Mouse (Mus musculus): ENCODE results near the gene Dok1. TPM values are rescaled to one million over a fixed set of nuclear protein-coding genes. Genes with fewer than 3 reads are reported as not detected.

The Dok1 gene
- polyA plus RNA-seq, 1 experiment: 22.6 TPM

- no peak for TF ChIP-seq POLR2A (IDR thresholded peaks at IDR 0.05; ENCODE audit: low read depth, low read length)
- no peak for TF ChIP-seq CTCF (IDR thresholded peaks at IDR 0.05; ENCODE audit: extremely low read depth, insufficient read depth, insufficient read length, insufficient replicate concordance)
- no peak for DNase-seq (ENCODE audit: low read depth in 1 of 2, low spot score in 2 of 2)
- WGBS: 2% methylated on average over 57 of the region's 58 CpGs
- Histone ChIP-seq H3K27me3 (ENCODE audit: control insufficient read depth, insufficient read depth, low read length) (peaks cover 33% of the 10 kb centered on the region), H3K4me3 (ENCODE audit: extremely low read depth, insufficient read depth, insufficient read length) (no peak overlapping the region), H3K27ac (ENCODE audit: insufficient read depth, low read length) (no peak overlapping the region), H3K4me1 (ENCODE audit: control insufficient read depth, insufficient read depth, insufficient read length) (peaks cover 26% of the 10 kb centered on the region), H3K36me3 (ENCODE audit: control insufficient read depth, insufficient read depth, low read length) (no peaks in the 10 kb centered on the region)
These were observed 37.3 kb upstream of the Dok1 start for GRCm38 (mm10) chr6:83070311-83071219.

GRCm38 (mm10) chr6:83070247-83070310 lies 36.8 kb upstream of the Dok1 start, which contains the start of gene Tlx2:
Tlx2 (minus strand) TSS chr6:83070293.
- H3K4me1 ChIP-seq (ENCODE audit: control insufficient read depth, insufficient read depth, insufficient read length): peaks cover 26% of the 10 kb centered on the region
- TF ChIP-seq CTCF (IDR thresholded peaks at IDR 0.05; ENCODE audit: extremely low read depth, insufficient read depth, insufficient read length, insufficient replicate concordance) (no peak), POLR2A (IDR thresholded peaks at IDR 0.05; ENCODE audit: low read depth, low read length) (no peak)
- no peak for DNase-seq (ENCODE audit: low read depth in 1 of 2, low spot score in 2 of 2)
- H3K36me3 ChIP-seq (ENCODE audit: control insufficient read depth, insufficient read depth, low read length): no peaks in the 10 kb centered on the region
- H3K27me3 ChIP-seq (ENCODE audit: control insufficient read depth, insufficient read depth, low read length): peaks cover 33% of the 10 kb centered on the region
- 1% methylated on average over 10 of the region's 10 CpGs for WGBS
- 0 out of 2 replicates have a peak within 1 kb of the TSS, but pooled peaks have one; percentile 3 for H3K4me3 ChIP-seq (ENCODE audit: extremely low read depth, insufficient read depth, insufficient read length)
- H3K27ac ChIP-seq (ENCODE audit: insufficient read depth, low read length): no peak within 1 kb of the TSS

GRCm38 (mm10) chr6:83069488-83070246 lies 36.4 kb upstream of the Dok1 start:
- 5% methylated on average over 67 of the region's 69 CpGs for WGBS
- peaks cover 33% of the 10 kb centered on the region for H3K27me3 ChIP-seq (ENCODE audit: control insufficient read depth, insufficient read depth, low read length)
- TF ChIP-seq CTCF (IDR thresholded peaks at IDR 0.05; ENCODE audit: extremely low read depth, insufficient read depth, insufficient read length, insufficient replicate concordance) (no peak), POLR2A (IDR thresholded peaks at IDR 0.05; ENCODE audit: low read depth, low read length) (no peak)
- H3K4me3 ChIP-seq (ENCODE audit: extremely low read depth, insufficient read depth, insufficient read length): no peak overlapping the region
- no peak for DNase-seq (ENCODE audit: low read depth in 1 of 2, low spot score in 2 of 2)
- peaks cover 26% of the 10 kb centered on the region for H3K4me1 ChIP-seq (ENCODE audit: control insufficient read depth, insufficient read depth, insufficient read length)
- no peak overlapping the region for H3K27ac ChIP-seq (ENCODE audit: insufficient read depth, low read length)
- H3K36me3 ChIP-seq (ENCODE audit: control insufficient read depth, insufficient read depth, low read length): no peaks in the 10 kb centered on the region

- TF ChIP-seq CTCF (IDR thresholded peaks at IDR 0.05; ENCODE audit: extremely low read depth, insufficient read depth, insufficient read length, insufficient replicate concordance) (no peak), POLR2A (IDR thresholded peaks at IDR 0.05; ENCODE audit: low read depth, low read length) (no peak)
- WGBS: 3% methylated on average over 81 of the region's 81 CpGs
- Histone ChIP-seq H3K4me3 (ENCODE audit: extremely low read depth, insufficient read depth, insufficient read length) (0 out of 2 replicates have a peak overlapping the region, but pooled peaks have one; percentile 3), H3K27ac (ENCODE audit: insufficient read depth, low read length) (no peak overlapping the region), H3K27me3 (ENCODE audit: control insufficient read depth, insufficient read depth, low read length) (peaks cover 33% of the 10 kb centered on the region), H3K4me1 (ENCODE audit: control insufficient read depth, insufficient read depth, insufficient read length) (peaks cover 26% of the 10 kb centered on the region), H3K36me3 (ENCODE audit: control insufficient read depth, insufficient read depth, low read length) (no peaks in the 10 kb centered on the region)
- no peak for DNase-seq (ENCODE audit: low read depth in 1 of 2, low spot score in 2 of 2)
These were observed 35.6 kb upstream of the Dok1 start for GRCm38 (mm10) chr6:83068706-83069487.

GRCm38 (mm10) chr6:83068221-83068620 lies 35.0 kb upstream of the Dok1 start:
- H3K27me3 ChIP-seq (ENCODE audit: control insufficient read depth, insufficient read depth, low read length): peaks cover 33% of the 10 kb centered on the region
- 50% methylated on average over 8 of the region's 8 CpGs for WGBS
- H3K36me3 ChIP-seq (ENCODE audit: control insufficient read depth, insufficient read depth, low read length): no peaks in the 10 kb centered on the region
- DNase-seq (ENCODE audit: low read depth in 1 of 2, low spot score in 2 of 2): no peak
- H3K27ac ChIP-seq (ENCODE audit: insufficient read depth, low read length): no peak overlapping the region
- H3K4me3 ChIP-seq (ENCODE audit: extremely low read depth, insufficient read depth, insufficient read length): no peak overlapping the region
- no peak for TF ChIP-seq CTCF (IDR thresholded peaks at IDR 0.05; ENCODE audit: extremely low read depth, insufficient read depth, insufficient read length, insufficient replicate concordance)
- H3K4me1 ChIP-seq (ENCODE audit: control insufficient read depth, insufficient read depth, insufficient read length): peaks cover 26% of the 10 kb centered on the region

- Histone ChIP-seq H3K4me3 (ENCODE audit: extremely low read depth, insufficient read depth, insufficient read length) (no peak overlapping the region), H3K36me3 (ENCODE audit: control insufficient read depth, insufficient read depth, low read length) (no peaks in the 10 kb centered on the region), H3K27me3 (ENCODE audit: control insufficient read depth, insufficient read depth, low read length) (peaks cover 29% of the 10 kb centered on the region), H3K4me1 (ENCODE audit: control insufficient read depth, insufficient read depth, insufficient read length) (peaks cover 26% of the 10 kb centered on the region), H3K27ac (ENCODE audit: insufficient read depth, low read length) (no peak overlapping the region)
- TF ChIP-seq POLR2A (IDR thresholded peaks at IDR 0.05; ENCODE audit: low read depth, low read length) (no peak), CTCF (IDR thresholded peaks at IDR 0.05; ENCODE audit: extremely low read depth, insufficient read depth, insufficient read length, insufficient replicate concordance) (no peak)
- no peak for DNase-seq (ENCODE audit: low read depth in 1 of 2, low spot score in 2 of 2)
- WGBS: 38% methylated on average over 6 of the region's 6 CpGs
These were observed 33.2 kb upstream of the Dok1 start for GRCm38 (mm10) chr6:83066441-83066840.
